29 mouse cellular contexts compared by ENCODE assay signal in genomic region chr11:70288102-70288501, GRCm38 (mm10). TPM values are rescaled to one million over a fixed set of nuclear protein-coding genes. Genes with fewer than 3 reads are reported as not detected.
DNase-seq lines count a peak whose midpoint lies in the region; ATAC-seq lines count a peak whose summit lies in the region.
"Had no signal": no experiment of that assay in that cellular context is flagged by ENCODE, and none has a peak within 500 bp of the region (broad histone marks: within the 10 kb centered on the region; RNA-seq: fewer than 3 reads in every experiment).

No protein-coding gene starts in this region.

- no peaks in the 10 kb centered on the region for H3K27me3 ChIP-seq in stomach, embryonic 15.5 days (replicated peaks)
- H3K27me3 ChIP-seq in forebrain, embryonic 15.5 days: no peaks in the 10 kb centered on the region
- H3K27me3 ChIP-seq: embryonic facial prominence, embryonic 12.5 days; embryonic facial prominence, embryonic 15.5 days; forebrain, embryonic 12.5 days; heart, embryonic 12.5 days; heart, embryonic 15.5 days had no signal

- no peak for ATAC-seq in stomach, embryonic 15.5 days (ENCODE audit: insufficient read depth, low FRiP score, low read depth)
- ATAC-seq in forebrain, embryonic 15.5 days (replicated peaks): no peak
- ATAC-seq: forebrain, embryonic 16.5 days; hindbrain, postnatal 0 days had no signal

- peak; percentile 39 for DNase-seq in urinary bladder, adult 2 months (ENCODE audit: low spot score)
- no peak for DNase-seq in urinary bladder, postnatal 4 days (ENCODE audit: low spot score in 2 of 2)
- DNase-seq in fibroblast of lung, adult 2 months (ENCODE audit: low read depth): peak; percentile 28
- peak; percentile 29 for DNase-seq in urinary bladder, postnatal 25 days (ENCODE audit: low spot score)
- DNase-seq in adipocyte (ENCODE audit: low spot score): no peak
- no peak for DNase-seq in left cerebral cortex, adult 9 months (ENCODE audit: low spot score in 2 of 2)
- DNase-seq: adrenal gland, adult 8-10 months; adrenal gland, postnatal 25 days; B cell, adult 2 months; cerebellum, adult 18-20 months; cerebellum, adult 9-11 months; cerebellum, postnatal 25 days; gastrocnemius, postnatal 25 days; heart, adult 18-20 months; heart, postnatal 14 days; heart, postnatal 4 days had no signal

- H3K4me2 ChIP-seq in stomach, embryonic 15.5 days: no peak overlapping the region
- H3K4me2 ChIP-seq in forebrain, embryonic 15.5 days (replicated peaks): no peak overlapping the region
- H3K4me2 ChIP-seq: embryonic facial prominence, embryonic 12.5 days; embryonic facial prominence, embryonic 15.5 days; forebrain, embryonic 12.5 days; heart, embryonic 12.5 days; heart, embryonic 15.5 days; hindbrain, embryonic 14.5 days had no signal

- no peak overlapping the region for H3K9ac ChIP-seq in stomach, embryonic 15.5 days
- H3K9ac ChIP-seq in forebrain, embryonic 15.5 days (replicated peaks): no peak overlapping the region
- H3K9ac ChIP-seq: embryonic facial prominence, embryonic 12.5 days; embryonic facial prominence, embryonic 15.5 days; forebrain, embryonic 12.5 days; heart, embryonic 12.5 days; heart, embryonic 15.5 days; hindbrain, embryonic 14.5 days had no signal

- no peaks in the 10 kb centered on the region for H3K36me3 ChIP-seq in stomach, embryonic 15.5 days
- no peaks in the 10 kb centered on the region for H3K36me3 ChIP-seq in forebrain, embryonic 15.5 days
- H3K36me3 ChIP-seq: embryonic facial prominence, embryonic 12.5 days; embryonic facial prominence, embryonic 15.5 days; forebrain, embryonic 12.5 days; G1E; heart, embryonic 12.5 days; heart, embryonic 15.5 days had no signal

- no peaks in the 10 kb centered on the region for H3K9me3 ChIP-seq in stomach, embryonic 15.5 days
- no peaks in the 10 kb centered on the region for H3K9me3 ChIP-seq in forebrain, embryonic 15.5 days
- H3K9me3 ChIP-seq: embryonic facial prominence, embryonic 12.5 days; embryonic facial prominence, embryonic 15.5 days; forebrain, embryonic 12.5 days; G1E; heart, embryonic 12.5 days; heart, embryonic 15.5 days had no signal

- peak overlapping the region; percentile 16; the same call in 1 of the 2 replicates for H3K27ac ChIP-seq in stomach, embryonic 15.5 days
- no peak overlapping the region for H3K27ac ChIP-seq in forebrain, embryonic 15.5 days (replicated peaks)
- H3K27ac ChIP-seq: embryonic facial prominence, embryonic 12.5 days; embryonic facial prominence, embryonic 15.5 days; forebrain, embryonic 12.5 days; heart, embryonic 15.5 days; hindbrain, embryonic 14.5 days; hindbrain, postnatal 0 days had no signal

- no peaks in the 10 kb centered on the region; the same call in 1 of the 2 replicates for H3K4me1 ChIP-seq in stomach, embryonic 15.5 days
- no peaks in the 10 kb centered on the region for H3K4me1 ChIP-seq in forebrain, embryonic 15.5 days
- H3K4me1 ChIP-seq: embryonic facial prominence, embryonic 12.5 days; forebrain, embryonic 12.5 days; heart, embryonic 15.5 days had no signal

- WGBS in stomach, embryonic 15.5 days: 66% methylated on average over 10 of the region's 10 CpGs
- 88% methylated on average over 10 of the region's 10 CpGs for WGBS in forebrain, embryonic 15.5 days

- no peak overlapping the region for H3K4me3 ChIP-seq in stomach, embryonic 15.5 days (replicated peaks)
- no peak overlapping the region for H3K4me3 ChIP-seq in forebrain, embryonic 15.5 days
- H3K4me3 ChIP-seq: embryonic facial prominence, embryonic 12.5 days; embryonic facial prominence, embryonic 15.5 days; forebrain, embryonic 12.5 days; heart, embryonic 12.5 days; heart, embryonic 15.5 days had no signal

RNA-seq across cellular contexts. Expression of gene Alox12, which starts 32.9 kb away (rescaled TPM):
- 14.7 and 15.3 TPM in 2 replicates for polyA plus RNA-seq in urinary bladder, adult 2 months (2012; rRNA removed)
- 11.7 and 12.9 TPM in 2 replicates for polyA plus RNA-seq in stomach, embryonic 15.5 days (2015; fragmentation: Nextera tagmentation; extraction: Ambion mirVana)
- 0.66 and 0.79 TPM in 2 replicates for polyA plus RNA-seq in forebrain, embryonic 15.5 days (2015; fragmentation: Nextera tagmentation; extraction: Ambion mirVana)

RNA-seq across cellular contexts. Expression of gene Alox12e, which starts 34.3 kb away (rescaled TPM):
- 0.14 and 0.21 TPM in 2 replicates for polyA plus RNA-seq in urinary bladder, adult 2 months (2012; rRNA removed)
- 0.06 TPM in 1 of 2 replicates, not detected in the other for polyA plus RNA-seq in stomach, embryonic 15.5 days (2015; fragmentation: Nextera tagmentation; extraction: Ambion mirVana)
- not detected in 2 replicates for polyA plus RNA-seq in forebrain, embryonic 15.5 days (2015; fragmentation: Nextera tagmentation; extraction: Ambion mirVana)
- polyA plus RNA-seq: brain, embryonic 14.5 days; embryonic facial prominence, embryonic 12.5 days; forebrain, embryonic 12.5 days; forebrain, embryonic 16.5 days; G1E; heart, embryonic 12.5 days; hindbrain, embryonic 11.5 days; hindbrain, embryonic 14.5 days had no signal

RNA-seq across cellular contexts. Expression of gene Rnasek, which starts 48.5 kb away (rescaled TPM):
- 128 and 143 TPM in 2 replicates for polyA plus RNA-seq in urinary bladder, adult 2 months (2012; rRNA removed)
- 196 and 222 TPM in 2 replicates for polyA plus RNA-seq in stomach, embryonic 15.5 days (2015; fragmentation: Nextera tagmentation; extraction: Ambion mirVana)
- polyA plus RNA-seq in forebrain, embryonic 15.5 days (2015; fragmentation: Nextera tagmentation; extraction: Ambion mirVana): 271 and 278 TPM in 2 replicates

RNA-seq across cellular contexts. Expression of gene Gm21988, which starts 48.5 kb away (rescaled TPM):
- polyA plus RNA-seq in urinary bladder, adult 2 months (2012; rRNA removed): 7.4 and 8.7 TPM in 2 replicates
- 8.7 and 11.0 TPM in 2 replicates for polyA plus RNA-seq in stomach, embryonic 15.5 days (2015; fragmentation: Nextera tagmentation; extraction: Ambion mirVana)
- polyA plus RNA-seq in forebrain, embryonic 15.5 days (2015; fragmentation: Nextera tagmentation; extraction: Ambion mirVana): 12.9 and 13.0 TPM in 2 replicates

RNA-seq across cellular contexts. Expression of gene 0610010K14Rik, which starts 50.4 kb away (rescaled TPM):
- polyA plus RNA-seq in urinary bladder, adult 2 months (2012; rRNA removed): 55.2 and 69.0 TPM in 2 replicates
- 141 and 144 TPM in 2 replicates for polyA plus RNA-seq in stomach, embryonic 15.5 days (2015; fragmentation: Nextera tagmentation; extraction: Ambion mirVana)
- polyA plus RNA-seq in forebrain, embryonic 15.5 days (2015; fragmentation: Nextera tagmentation; extraction: Ambion mirVana): 191 and 199 TPM in 2 replicates

Comparison
In these comparisons a context has a peak if more than half of its experiments do, and no peak if none do; other contexts are left out.
1. DNase-seq: peak in urinary bladder, adult 2 months (single experiment), fibroblast of lung, adult 2 months (single experiment) and urinary bladder, postnatal 25 days (single experiment); none in urinary bladder, postnatal 4 days (0 of 2), adipocyte (single experiment) and left cerebral cortex, adult 9 months (0 of 2).